Mouse (Mus musculus) liver, embryonic 13.5 days (tissue): Measurements from ENCODE around the gene Gm17655. TPM values are rescaled to one million over a fixed set of nuclear protein-coding genes. Genes with fewer than 3 reads are reported as not detected.

Experiments used
- ATAC-seq: fragments of 200-750 bp; cut with Nextera tagmentation; 2 replicates; pipeline ENCODE4 v1.8.0; 2017; ENCODE audit warnings: low read depth, mild to moderate bottlenecking, moderate number of reproducible peaks, moderate library complexity
- DNase-seq: peaks from one replicate; pipeline ENCODE4 v3.0.0; 2022
- H3K27ac ChIP-seq: fragments of 300-500 bp; sonication (generic); 2 replicates; pipeline ENCODE4 v1.5.1; 2015; ENCODE audit warnings: moderate library complexity, mild to moderate bottlenecking, inconsistent platforms
- H3K27me3 ChIP-seq: fragments of 300-500 bp; sonication (generic); 2 replicates; pipeline ENCODE4 v1.6.1; 2015; ENCODE audit warnings: mild to moderate bottlenecking, inconsistent platforms
- H3K36me3 ChIP-seq: fragments of 300-500 bp; sonication (generic); 2 replicates; pipeline ENCODE4 v1.6.1; 2015; ENCODE audit warnings: mild to moderate bottlenecking, inconsistent platforms
- H3K4me1 ChIP-seq: fragments of 300-500 bp; sonication (generic); replicated peaks from 2 replicates; pipeline ENCODE4 v1.6.1; 2015; ENCODE audit warnings: inconsistent platforms
- H3K4me2 ChIP-seq: fragments of 300-500 bp; sonication (generic); 2 replicates; pipeline ENCODE4 v1.6.1; 2015; ENCODE audit warnings: inconsistent platforms, mild to moderate bottlenecking, moderate library complexity
- H3K4me3 ChIP-seq: fragments of 300-500 bp; sonication (generic); replicated peaks from 2 replicates; pipeline ENCODE4 v1.5.1; 2015; ENCODE audit warnings: mild to moderate bottlenecking, inconsistent platforms
- H3K9ac ChIP-seq: fragments of 300-500 bp; sonication (generic); 2 replicates; pipeline ENCODE4 v1.6.1; 2015; ENCODE audit warnings: mild to moderate bottlenecking, inconsistent platforms
- H3K9me3 ChIP-seq: fragments of 300-500 bp; sonication (generic); replicated peaks from 2 replicates; pipeline ENCODE4 v1.6.1; 2016; ENCODE audit warnings: inconsistent platforms
- WGBS: fragments of 180-500 bp; shearing (Covaris S2); methylation state at CpG from one replicate; pipeline ENCODE4 v1.1.7; 2015; ENCODE audit not compliant: insufficient replicate concordance; 5-methylcytosine and 5-hydroxymethylcytosine counted together
- polyA plus RNA-seq: library from polyadenylated mRNA; unstranded; fragments of >200 nt; fragmentation: Nextera tagmentation; extraction: Ambion mirVana; gene quantifications from 2 replicates; pipeline ENCODE4 v1.2.1, GENCODE M21; 2015

Gm17655 gene
- polyA plus RNA-seq, 1 experiment from 2014 or later: 1.5 TPM

GRCm38 (mm10) chr5:110101716-110102347, 29.5 kb upstream of the Gm17655 start:
- Histone ChIP-seq H3K4me1 (peaks cover 36% of the 10 kb centered on the region), H3K27me3 (peaks cover 24% of the 10 kb centered on the region), H3K27ac (no peak overlapping the region), H3K9ac (no peak overlapping the region), H3K36me3 (peaks cover 45% of the 10 kb centered on the region), H3K4me3 (peak overlapping the region; percentile 39), H3K9me3 (no peaks in the 10 kb centered on the region), H3K4me2 (peak overlapping the region; percentile 66)
- DNase-seq (peak; percentile 50), ATAC-seq (peak; percentile 13)
- WGBS: 16% methylated on average over 33 of the region's 34 CpGs

GRCm38 (mm10) chr5:110100921-110101631, 28.8 kb upstream of the Gm17655 start:
- Histone ChIP-seq H3K27me3 (peaks cover 24% of the 10 kb centered on the region), H3K9ac (peak overlapping the region; percentile 33; the same call in 1 of the 2 replicates), H3K4me2 (peak overlapping the region; percentile 66), H3K4me3 (peak overlapping the region; percentile 39), H3K27ac (no peak overlapping the region), H3K36me3 (peaks cover 39% of the 10 kb centered on the region), H3K9me3 (no peaks in the 10 kb centered on the region), H3K4me1 (peaks cover 29% of the 10 kb centered on the region)
- 3% methylated on average over 37 of the region's 37 CpGs for WGBS
- peak; percentile 11; the same call in 1 of the 2 replicates for ATAC-seq
- DNase-seq: no peak

DNA sequence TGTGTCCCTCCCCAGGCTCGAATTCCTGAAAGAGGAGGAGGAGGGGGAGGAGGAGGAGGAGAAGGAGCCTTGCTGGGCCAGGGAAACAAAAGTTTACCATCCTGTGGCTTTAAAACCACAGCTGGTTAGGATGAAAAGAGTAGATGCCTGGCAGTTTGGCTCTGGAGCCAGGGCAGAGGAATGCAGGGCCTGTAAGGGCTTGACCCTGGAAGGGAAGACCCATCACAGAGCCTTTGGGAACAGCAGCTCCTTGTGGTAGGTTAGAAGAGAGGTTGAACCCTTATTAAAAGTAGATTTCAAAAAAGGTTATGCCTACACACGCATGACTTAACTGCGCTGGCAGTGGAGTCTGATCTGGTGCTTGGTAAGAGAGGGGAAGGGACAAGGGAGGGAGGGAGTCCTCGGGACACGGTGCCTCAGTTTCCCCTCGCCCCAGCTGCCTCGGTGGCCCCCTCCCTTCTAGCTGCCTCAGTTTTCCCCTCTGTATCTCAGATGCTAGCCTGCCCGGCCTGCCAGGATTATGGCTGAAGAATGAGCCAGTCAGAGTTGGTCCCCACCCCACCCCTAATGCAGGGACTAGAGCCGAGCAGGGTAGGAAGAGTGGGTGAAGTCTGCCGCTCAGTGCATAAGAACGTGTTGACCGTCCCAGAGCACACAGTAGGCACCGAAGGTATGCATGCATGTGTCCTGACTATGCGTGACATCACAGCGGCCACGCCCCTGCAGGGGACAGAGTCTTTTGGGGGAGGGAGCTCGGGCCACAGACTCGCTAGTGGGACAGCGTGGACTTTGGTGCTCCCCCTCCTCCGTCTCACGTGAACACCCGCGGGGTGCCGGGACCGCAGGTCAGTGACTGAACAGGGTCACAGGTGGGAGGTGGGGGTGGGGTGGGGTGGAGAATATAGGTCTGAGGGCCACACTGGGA, 27.6 kb upstream of the Gm17655 start, which contains the start of gene Plcxd1:
Gene Plcxd1, plus strand, starts transcription at position 314 of the 925 bp plus-strand sequence.
- DNase-seq (no peak), ATAC-seq (0 out of 2 replicates have a peak, but pooled peaks have one; percentile 10)
- 0 out of 2 replicates have a peak within 1 kb of the TSS, but pooled peaks have one; percentile 33 for H3K9ac ChIP-seq
- peaks cover 27% of the 10 kb centered on the region for H3K36me3 ChIP-seq
- peaks cover 32% of the 10 kb centered on the region for H3K4me1 ChIP-seq
- no peak within 1 kb of the TSS for H3K27ac ChIP-seq
- peak within 1 kb of the TSS; percentile 39 for H3K4me3 ChIP-seq
- peaks cover 24% of the 10 kb centered on the region for H3K27me3 ChIP-seq
- 15% methylated on average over 25 of the region's 25 CpGs for WGBS
- H3K9me3 ChIP-seq: no peaks in the 10 kb centered on the region
- peak within 1 kb of the TSS; percentile 66 for H3K4me2 ChIP-seq

DNA sequence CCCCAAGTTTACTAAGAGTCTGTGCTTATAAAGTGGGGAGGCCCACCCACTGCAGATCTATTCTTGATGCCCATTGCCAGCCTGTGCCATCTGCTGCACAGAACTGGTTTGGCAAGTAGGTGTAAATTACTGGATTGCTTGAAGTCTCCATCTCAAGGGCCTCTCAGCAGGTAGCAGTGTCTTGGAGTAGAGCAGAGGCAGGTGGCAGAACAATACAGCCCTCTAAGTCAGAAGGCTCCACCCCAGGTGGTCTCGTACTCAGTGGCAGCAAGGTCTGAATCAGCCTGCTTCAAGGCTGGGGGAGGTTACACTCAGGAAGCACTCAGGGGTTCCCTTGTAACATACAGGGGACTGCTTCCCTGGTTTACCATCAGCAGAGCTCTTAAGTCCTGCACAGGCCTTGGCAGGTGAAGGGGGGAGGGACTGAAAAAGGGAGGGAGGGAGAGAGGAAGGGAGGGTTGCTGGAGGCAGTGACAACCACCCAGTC, 26.7 kb upstream of the Gm17655 start:
- no peak overlapping the region for H3K4me3 ChIP-seq
- H3K27ac ChIP-seq: no peak overlapping the region
- peaks cover 24% of the 10 kb centered on the region for H3K27me3 ChIP-seq
- no peak for DNase-seq
- peaks cover 18% of the 10 kb centered on the region for H3K36me3 ChIP-seq
- no peak for ATAC-seq
- no peak overlapping the region for H3K9ac ChIP-seq
- 62% methylated on average over 1 of the region's 1 CpGs for WGBS
- no peak overlapping the region for H3K4me2 ChIP-seq
- H3K9me3 ChIP-seq: no peaks in the 10 kb centered on the region
- peaks cover 38% of the 10 kb centered on the region for H3K4me1 ChIP-seq

DNA sequence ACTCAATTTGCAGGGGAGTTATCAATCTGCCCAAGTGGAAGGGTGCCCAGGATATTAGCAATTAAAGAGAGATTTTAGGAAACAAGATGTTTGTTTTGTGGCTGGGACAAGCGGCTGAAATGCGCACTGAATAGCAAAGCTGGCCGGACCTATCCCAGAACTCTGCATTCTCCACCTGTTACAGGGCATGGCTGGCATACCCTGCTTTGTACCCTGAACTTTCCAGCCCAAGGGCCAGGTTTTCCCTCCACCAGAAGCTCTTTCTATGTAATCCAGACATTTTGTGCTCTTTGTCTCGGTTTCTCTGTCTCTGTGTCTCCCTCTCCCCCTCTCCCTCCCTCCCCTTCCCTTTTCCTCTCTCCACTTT, 22.5 kb upstream of the Gm17655 start:
- H3K9me3 ChIP-seq: no peaks in the 10 kb centered on the region
- H3K27ac ChIP-seq: peak overlapping the region; percentile 81
- peak overlapping the region; percentile 80 for H3K4me2 ChIP-seq
- peaks cover 22% of the 10 kb centered on the region for H3K4me1 ChIP-seq
- DNase-seq (no peak), ATAC-seq (peak; percentile 35)
- H3K9ac ChIP-seq: peak overlapping the region; percentile 70
- peak overlapping the region; percentile 60 for H3K4me3 ChIP-seq
- H3K36me3 ChIP-seq: no peaks in the 10 kb centered on the region
- H3K27me3 ChIP-seq: peaks cover 6% of the 10 kb centered on the region; the same call in 1 of the 2 replicates
- WGBS: 3% methylated on average over 4 of the region's 4 CpGs

GRCm38 (mm10) chr5:110094030-110094846, 21.9 kb upstream of the Gm17655 start, which contains the start of gene Gm35315:
Gm35315 (minus strand) TSS chr5:110094420.
- peak; percentile 97 for ATAC-seq
- Histone ChIP-seq H3K27me3 (peaks cover 5% of the 10 kb centered on the region; the same call in 1 of the 2 replicates), H3K9me3 (no peaks in the 10 kb centered on the region), H3K36me3 (no peaks in the 10 kb centered on the region), H3K9ac (peak within 1 kb of the TSS; percentile 70), H3K4me3 (peak within 1 kb of the TSS; percentile 60), H3K4me2 (peak within 1 kb of the TSS; percentile 80), H3K27ac (peak within 1 kb of the TSS; percentile 81), H3K4me1 (peaks cover 22% of the 10 kb centered on the region)
- DNase-seq: peak; percentile 88
- WGBS: 3% methylated on average over 25 of the region's 25 CpGs

GRCm38 (mm10) chr5:110091546-110091945, 19.2 kb upstream of the Gm17655 start:
- no peak overlapping the region for H3K9ac ChIP-seq
- DNase-seq (no peak), ATAC-seq (no peak)
- H3K27me3 ChIP-seq: no peaks in the 10 kb centered on the region
- H3K4me1 ChIP-seq: peaks cover 22% of the 10 kb centered on the region
- H3K36me3 ChIP-seq: no peaks in the 10 kb centered on the region
- H3K27ac ChIP-seq: no peak overlapping the region
- H3K4me2 ChIP-seq: no peak overlapping the region
- H3K4me3 ChIP-seq: no peak overlapping the region
- no peaks in the 10 kb centered on the region for H3K9me3 ChIP-seq
- WGBS: 61% methylated on average over 2 of the region's 2 CpGs

- Histone ChIP-seq H3K4me3 (0 out of 2 replicates have a peak overlapping the region, but pooled peaks have one; percentile 14), H3K27me3 (no peaks in the 10 kb centered on the region), H3K36me3 (no peaks in the 10 kb centered on the region), H3K9me3 (no peaks in the 10 kb centered on the region), H3K4me1 (no peaks in the 10 kb centered on the region), H3K27ac (no peak overlapping the region), H3K9ac (no peak overlapping the region), H3K4me2 (peak overlapping the region; percentile 33)
- 45% methylated on average over 14 of the region's 14 CpGs for WGBS
- DNase-seq (no peak), ATAC-seq (peak; percentile 80)
Measured at GRCm38 (mm10) chr5:110086161-110086866, 14.0 kb upstream of the Gm17655 start.

- H3K4me2 ChIP-seq: no peak overlapping the region
- WGBS: 68% methylated on average over 4 of the region's 4 CpGs
- H3K4me3 ChIP-seq: no peak overlapping the region
- H3K36me3 ChIP-seq: peaks cover 13% of the 10 kb centered on the region
- DNase-seq (no peak), ATAC-seq (no peak)
- H3K27ac ChIP-seq: no peak overlapping the region
- H3K9me3 ChIP-seq: no peaks in the 10 kb centered on the region
- no peaks in the 10 kb centered on the region for H3K4me1 ChIP-seq
- no peaks in the 10 kb centered on the region for H3K27me3 ChIP-seq
- H3K9ac ChIP-seq: no peak overlapping the region
Measured at GRCm38 (mm10) chr5:110082961-110083360, 10.6 kb upstream of the Gm17655 start.
